Mouse (Mus musculus): Measurements from ENCODE around the gene Cabp4. TPM values are rescaled to one million over a fixed set of nuclear protein-coding genes. Genes with fewer than 3 reads are reported as not detected.

Gene Cabp4
- polyA plus RNA-seq, 1 experiment from 2014 or later = 0.12 TPM

- ATAC-seq (ENCODE audit: insufficient read depth, low FRiP score) = no peak
These were observed 12.3 kb upstream of the Cabp4 start for GRCm38 (mm10) chr19:4156073-4156579.

GRCm38 (mm10) chr19:4155223-4156072, 11.6 kb upstream of the Cabp4 start:
- Histone ChIP-seq H3K4me3 (replicated peaks; ENCODE audit: low read length) (no peak overlapping the region), H3K36me3 (ENCODE audit: control insufficient read depth, insufficient read depth, low read length) (peaks cover 13% of the 10 kb centered on the region), H3K27me3 (ENCODE audit: control insufficient read depth, insufficient read depth, low read length) (no peaks in the 10 kb centered on the region), H3K4me2 (ENCODE audit: low read depth, low read length) (no peak overlapping the region), H3K9ac (ENCODE audit: low read length) (no peak overlapping the region), H3K9me3 (replicated peaks; ENCODE audit: control insufficient read depth, low read length) (no peaks in the 10 kb centered on the region), H3K4me1 (ENCODE audit: control insufficient read depth, insufficient read depth, low read length) (no peaks in the 10 kb centered on the region), H3K27ac (ENCODE audit: low read length) (no peak overlapping the region)
- no peak for ATAC-seq (ENCODE audit: insufficient read depth, low FRiP score)
- WGBS = 78% methylated on average over 6 of the region's 6 CpGs

More at GRCm38 (mm10) chr19:4156073-4156579, 12.3 kb upstream of the Cabp4 start:
- peaks cover 7% of the 10 kb centered on the region; the same call in 1 of the 2 replicates for H3K36me3 ChIP-seq (ENCODE audit: control insufficient read depth, insufficient read depth, low read length)
- H3K4me2 ChIP-seq (ENCODE audit: low read depth, low read length) = no peak overlapping the region
- no peaks in the 10 kb centered on the region for H3K4me1 ChIP-seq (ENCODE audit: control insufficient read depth, insufficient read depth, low read length)
- H3K27me3 ChIP-seq (ENCODE audit: control insufficient read depth, insufficient read depth, low read length) = no peaks in the 10 kb centered on the region
- H3K27ac ChIP-seq (ENCODE audit: low read length) = no peak overlapping the region
- no peaks in the 10 kb centered on the region for H3K9me3 ChIP-seq (replicated peaks; ENCODE audit: control insufficient read depth, low read length)
- 77% methylated on average over 20 of the region's 20 CpGs for WGBS
- H3K9ac ChIP-seq (ENCODE audit: low read length) = no peak overlapping the region
- H3K4me3 ChIP-seq (replicated peaks; ENCODE audit: low read length) = no peak overlapping the region

- Histone ChIP-seq H3K36me3 (ENCODE audit: control insufficient read depth, insufficient read depth, low read length) (peaks cover 9% of the 10 kb centered on the region), H3K9ac (ENCODE audit: low read length) (no peak overlapping the region), H3K27ac (ENCODE audit: low read length) (no peak overlapping the region), H3K9me3 (replicated peaks; ENCODE audit: control insufficient read depth, low read length) (no peaks in the 10 kb centered on the region), H3K27me3 (ENCODE audit: control insufficient read depth, insufficient read depth, low read length) (no peaks in the 10 kb centered on the region), H3K4me3 (replicated peaks; ENCODE audit: low read length) (no peak overlapping the region), H3K4me2 (ENCODE audit: low read depth, low read length) (no peak overlapping the region), H3K4me1 (ENCODE audit: control insufficient read depth, insufficient read depth, low read length) (peaks cover under 1% of the 10 kb centered on the region)
- ATAC-seq (ENCODE audit: insufficient read depth, low FRiP score) = no peak
- WGBS = 71% methylated on average over 13 of the region's 13 CpGs
These were observed 10.8 kb upstream of the Cabp4 start for GRCm38 (mm10) chr19:4154437-4155222.

- WGBS = 67% methylated on average over 11 of the region's 11 CpGs
- ATAC-seq (ENCODE audit: insufficient read depth, low FRiP score) = no peak
- Histone ChIP-seq H3K27ac (ENCODE audit: low read length) (no peak within 1 kb of the TSS), H3K4me3 (replicated peaks; ENCODE audit: low read length) (no peak within 1 kb of the TSS), H3K27me3 (ENCODE audit: control insufficient read depth, insufficient read depth, low read length) (no peaks in the 10 kb centered on the region), H3K4me1 (ENCODE audit: control insufficient read depth, insufficient read depth, low read length) (peaks cover 8% of the 10 kb centered on the region), H3K4me2 (ENCODE audit: low read depth, low read length) (no peak within 1 kb of the TSS), H3K36me3 (ENCODE audit: control insufficient read depth, insufficient read depth, low read length) (peaks cover 9% of the 10 kb centered on the region), H3K9me3 (replicated peaks; ENCODE audit: control insufficient read depth, low read length) (no peaks in the 10 kb centered on the region), H3K9ac (ENCODE audit: low read length) (no peak within 1 kb of the TSS)
These were observed 9.4 kb upstream of the Cabp4 start, which contains the start of gene Ptprcap for GRCm38 (mm10) chr19:4153232-4153654. Ptprcap (plus strand) TSS chr19:4153604.

GRCm38 (mm10) chr19:4152445-4153231, 8.8 kb upstream of the Cabp4 start:
- Histone ChIP-seq H3K9ac (ENCODE audit: low read length) (no peak overlapping the region), H3K27me3 (ENCODE audit: control insufficient read depth, insufficient read depth, low read length) (no peaks in the 10 kb centered on the region), H3K4me2 (ENCODE audit: low read depth, low read length) (no peak overlapping the region), H3K36me3 (ENCODE audit: control insufficient read depth, insufficient read depth, low read length) (peaks cover 9% of the 10 kb centered on the region), H3K9me3 (replicated peaks; ENCODE audit: control insufficient read depth, low read length) (no peaks in the 10 kb centered on the region), H3K4me1 (ENCODE audit: control insufficient read depth, insufficient read depth, low read length) (peaks cover 14% of the 10 kb centered on the region), H3K27ac (ENCODE audit: low read length) (no peak overlapping the region), H3K4me3 (replicated peaks; ENCODE audit: low read length) (no peak overlapping the region)
- WGBS = 90% methylated on average over 8 of the region's 8 CpGs
- no peak for ATAC-seq (ENCODE audit: insufficient read depth, low FRiP score)

GRCm38 (mm10) chr19:4151898-4152297, 8.1 kb upstream of the Cabp4 start:
- 90% methylated on average over 5 of the region's 5 CpGs for WGBS
- H3K36me3 ChIP-seq (ENCODE audit: control insufficient read depth, insufficient read depth, low read length) = peaks cover 9% of the 10 kb centered on the region
- no peaks in the 10 kb centered on the region for H3K27me3 ChIP-seq (ENCODE audit: control insufficient read depth, insufficient read depth, low read length)
- no peak overlapping the region for H3K27ac ChIP-seq (ENCODE audit: low read length)
- no peak overlapping the region for H3K9ac ChIP-seq (ENCODE audit: low read length)
- no peaks in the 10 kb centered on the region for H3K9me3 ChIP-seq (replicated peaks; ENCODE audit: control insufficient read depth, low read length)
- no peak overlapping the region for H3K4me3 ChIP-seq (replicated peaks; ENCODE audit: low read length)
- H3K4me2 ChIP-seq (ENCODE audit: low read depth, low read length) = no peak overlapping the region
- no peak for ATAC-seq (ENCODE audit: insufficient read depth, low FRiP score)
- H3K4me1 ChIP-seq (ENCODE audit: control insufficient read depth, insufficient read depth, low read length) = peaks cover 15% of the 10 kb centered on the region

- no peak overlapping the region for H3K9ac ChIP-seq (ENCODE audit: low read length)
- no peak overlapping the region for H3K4me3 ChIP-seq (replicated peaks; ENCODE audit: low read length)
- no peaks in the 10 kb centered on the region for H3K27me3 ChIP-seq (ENCODE audit: control insufficient read depth, insufficient read depth, low read length)
- ATAC-seq (ENCODE audit: insufficient read depth, low FRiP score) = no peak
- no peak overlapping the region for H3K27ac ChIP-seq (ENCODE audit: low read length)
- H3K9me3 ChIP-seq (replicated peaks; ENCODE audit: control insufficient read depth, low read length) = no peaks in the 10 kb centered on the region
- WGBS = 81% methylated on average over 5 of the region's 5 CpGs
- H3K4me1 ChIP-seq (ENCODE audit: control insufficient read depth, insufficient read depth, low read length) = peaks cover 15% of the 10 kb centered on the region
- no peak overlapping the region for H3K4me2 ChIP-seq (ENCODE audit: low read depth, low read length)
- peaks cover 9% of the 10 kb centered on the region for H3K36me3 ChIP-seq (ENCODE audit: control insufficient read depth, insufficient read depth, low read length)
These were observed 7.6 kb upstream of the Cabp4 start for GRCm38 (mm10) chr19:4151488-4151860.

- peaks cover 15% of the 10 kb centered on the region for H3K4me1 ChIP-seq (ENCODE audit: control insufficient read depth, insufficient read depth, low read length)
- 92% methylated on average over 22 of the region's 22 CpGs for WGBS
- no peak overlapping the region for H3K9ac ChIP-seq (ENCODE audit: low read length)
- no peak overlapping the region for H3K4me3 ChIP-seq (replicated peaks; ENCODE audit: low read length)
- no peaks in the 10 kb centered on the region for H3K27me3 ChIP-seq (ENCODE audit: control insufficient read depth, insufficient read depth, low read length)
- H3K36me3 ChIP-seq (ENCODE audit: control insufficient read depth, insufficient read depth, low read length) = peaks cover 9% of the 10 kb centered on the region
- H3K4me2 ChIP-seq (ENCODE audit: low read depth, low read length) = no peak overlapping the region
- ATAC-seq (ENCODE audit: insufficient read depth, low FRiP score) = no peak
- H3K9me3 ChIP-seq (replicated peaks; ENCODE audit: control insufficient read depth, low read length) = no peaks in the 10 kb centered on the region
- H3K27ac ChIP-seq (ENCODE audit: low read length) = no peak overlapping the region
These were observed 7.0 kb upstream of the Cabp4 start for GRCm38 (mm10) chr19:4150567-4151487.

Data from stomach, embryonic 16.5 days (tissue).